ENCODE assay signal across 9 mouse cellular contexts in the genomic region with DNA sequence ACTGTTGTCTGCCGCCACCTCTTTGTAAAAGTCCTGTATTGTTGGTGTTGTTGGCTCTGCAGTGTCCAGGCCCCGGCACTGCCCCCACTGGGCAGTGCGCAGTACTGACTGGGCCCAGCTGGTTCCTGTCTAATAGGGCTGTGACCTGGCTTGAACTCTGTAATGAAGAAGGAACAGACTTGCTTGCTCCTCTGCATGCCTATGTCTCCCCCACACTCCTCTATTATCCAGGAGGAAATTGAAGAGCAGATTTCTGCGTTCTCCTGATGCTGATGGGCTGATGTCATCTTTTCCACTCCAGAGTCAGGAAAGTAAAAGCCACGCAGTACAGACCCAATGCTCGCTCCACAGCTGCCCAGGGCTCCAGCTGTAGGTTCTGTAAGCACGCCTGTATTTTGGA.
A peak's percentile ranks its signal among the peaks of the same experiment; 100 is the strongest.
DNase-seq lines count a peak whose midpoint lies in the region; ATAC-seq and TF ChIP-seq lines count a peak whose summit lies in the region.
"Had no signal": no experiment of that assay in that cellular context is flagged by ENCODE, and none has a peak within 500 bp of the region (broad histone marks: within the 10 kb centered on the region; RNA-seq: fewer than 3 reads in every experiment).

No protein-coding gene starts in this region.

- 45% methylated on average over 7 of the region's 7 CpGs for WGBS in embryonic facial prominence, embryonic 11.5 days
- WGBS in intestine, postnatal 0 days = 51% methylated on average over 7 of the region's 7 CpGs
- WGBS in lung, embryonic 14.5 days = 51% methylated on average over 7 of the region's 7 CpGs
- WGBS in forebrain, embryonic 10.5 days = 65% methylated on average over 7 of the region's 7 CpGs

- peaks cover 5% of the 10 kb centered on the region for H3K4me1 ChIP-seq in embryonic facial prominence, embryonic 11.5 days (ENCODE audit: control insufficient read depth, insufficient read depth, low read length)
- peaks cover 13% of the 10 kb centered on the region for H3K4me1 ChIP-seq in intestine, postnatal 0 days (replicated peaks; ENCODE audit: control insufficient read depth, insufficient read depth, low read length)
- H3K4me1 ChIP-seq in lung, embryonic 14.5 days (ENCODE audit: insufficient read depth) = peaks cover 32% of the 10 kb centered on the region
- H3K4me1 ChIP-seq in forebrain, embryonic 10.5 days = peaks cover 48% of the 10 kb centered on the region

- peak; percentile 58 for DNase-seq in adrenal gland, adult 2 months
- DNase-seq in adrenal gland, adult 18-20 months (ENCODE audit: low spot score in 2 of 2) = no peak
- peak; percentile 52 for DNase-seq in embryonic facial prominence, embryonic 11.5 days (ENCODE audit: low spot score)
- DNase-seq in lung, embryonic 14.5 days = peak; percentile 76
- DNase-seq in forebrain, embryonic 10.5 days (ENCODE audit: extremely low spot score, low spot score) = no peak
- DNase-seq in urinary bladder, postnatal 10 days (ENCODE audit: low spot score) = no peak
- DNase-seq in spleen, postnatal 14 days (ENCODE audit: low spot score in 2 of 2) = no peak

- no peaks in the 10 kb centered on the region for H3K27me3 ChIP-seq in embryonic facial prominence, embryonic 11.5 days (ENCODE audit: control insufficient read depth, insufficient read depth, low read length)
- no peaks in the 10 kb centered on the region for H3K27me3 ChIP-seq in intestine, postnatal 0 days (replicated peaks; ENCODE audit: control insufficient read depth, insufficient read depth, low read length)
- H3K27me3 ChIP-seq in lung, embryonic 14.5 days (ENCODE audit: insufficient read depth, low read length) = no peaks in the 10 kb centered on the region
- H3K27me3 ChIP-seq in forebrain, embryonic 10.5 days (ENCODE audit: poor library complexity, severe bottlenecking) = peaks cover 4% of the 10 kb centered on the region; the same call in 1 of the 2 replicates
- H3K27me3 ChIP-seq: embryonic facial prominence, embryonic 12.5 days had no signal

- H3K4me3 ChIP-seq in embryonic facial prominence, embryonic 11.5 days (ENCODE audit: low read depth, low read length) = no peak overlapping the region
- no peak overlapping the region for H3K4me3 ChIP-seq in intestine, postnatal 0 days (ENCODE audit: low read depth, low read length)
- H3K4me3 ChIP-seq in lung, embryonic 14.5 days (ENCODE audit: low read depth, low read length) = no peak overlapping the region
- no peak overlapping the region for H3K4me3 ChIP-seq in forebrain, embryonic 10.5 days
- H3K4me3 ChIP-seq: embryonic facial prominence, embryonic 12.5 days had no signal

- H3K36me3 ChIP-seq in embryonic facial prominence, embryonic 11.5 days (replicated peaks; ENCODE audit: control insufficient read depth, insufficient read depth, low read depth, low read length) = no peaks in the 10 kb centered on the region
- H3K36me3 ChIP-seq in intestine, postnatal 0 days (ENCODE audit: control insufficient read depth, insufficient read depth) = peaks cover 13% of the 10 kb centered on the region
- peaks cover 48% of the 10 kb centered on the region for H3K36me3 ChIP-seq in lung, embryonic 14.5 days (ENCODE audit: insufficient read depth)
- H3K36me3 ChIP-seq in forebrain, embryonic 10.5 days (replicated peaks) = peaks cover 10% of the 10 kb centered on the region

- peak; percentile 69 for TF ChIP-seq CTCF in intestine, postnatal 0 days (IDR thresholded peaks at IDR 0.05; ENCODE audit: low read depth)
- TF ChIP-seq CTCF in lung, embryonic 14.5 days (IDR thresholded peaks at IDR 0.05; ENCODE audit: low read depth) = peak; percentile 44; the same call in 1 of the 2 replicates

- H3K9me3 ChIP-seq in embryonic facial prominence, embryonic 11.5 days (replicated peaks; ENCODE audit: control insufficient read depth, low read length) = no peaks in the 10 kb centered on the region
- no peaks in the 10 kb centered on the region for H3K9me3 ChIP-seq in intestine, postnatal 0 days (ENCODE audit: control insufficient read depth)
- no peaks in the 10 kb centered on the region for H3K9me3 ChIP-seq in lung, embryonic 14.5 days (ENCODE audit: low read depth, low read length)
- no peaks in the 10 kb centered on the region for H3K9me3 ChIP-seq in forebrain, embryonic 10.5 days
- H3K9me3 ChIP-seq: embryonic facial prominence, embryonic 12.5 days had no signal

- H3K27ac ChIP-seq in embryonic facial prominence, embryonic 11.5 days (replicated peaks; ENCODE audit: low read depth, low read length) = no peak overlapping the region
- no peak overlapping the region for H3K27ac ChIP-seq in intestine, postnatal 0 days (ENCODE audit: low read depth, low read length)
- peak overlapping the region; percentile 69; the same call in 1 of the 2 replicates for H3K27ac ChIP-seq in lung, embryonic 14.5 days (ENCODE audit: low read depth)
- no peak overlapping the region; the same call in 1 of the 2 replicates for H3K27ac ChIP-seq in forebrain, embryonic 10.5 days
- H3K27ac ChIP-seq: embryonic facial prominence, embryonic 12.5 days had no signal

- H3K4me2 ChIP-seq in embryonic facial prominence, embryonic 11.5 days (ENCODE audit: low read depth, low read length) = no peak overlapping the region
- no peak overlapping the region for H3K4me2 ChIP-seq in intestine, postnatal 0 days (replicated peaks; ENCODE audit: low read depth)
- H3K4me2 ChIP-seq in lung, embryonic 14.5 days = no peak overlapping the region
- H3K4me2 ChIP-seq: embryonic facial prominence, embryonic 12.5 days had no signal

- no peak overlapping the region for H3K9ac ChIP-seq in embryonic facial prominence, embryonic 11.5 days (replicated peaks; ENCODE audit: low read length)
- H3K9ac ChIP-seq in intestine, postnatal 0 days (ENCODE audit: low read depth, low read length) = no peak overlapping the region
- H3K9ac ChIP-seq in lung, embryonic 14.5 days = no peak overlapping the region
- H3K9ac ChIP-seq: embryonic facial prominence, embryonic 12.5 days had no signal

- no peak for ATAC-seq in embryonic facial prominence, embryonic 11.5 days (replicated peaks; ENCODE audit: insufficient number of reproducible peaks, low FRiP score, low TSS enrichment, low read depth)
- peak; percentile 62 for ATAC-seq in intestine, postnatal 0 days
- peak; percentile 73 for ATAC-seq in lung, embryonic 14.5 days (ENCODE audit: insufficient read depth)

Comparison
In these comparisons a context has a peak if more than half of its experiments do, and no peak if none do; other contexts are left out.
1. DNase-seq: peak in adrenal gland, adult 2 months (single experiment), embryonic facial prominence, embryonic 11.5 days (single experiment) and lung, embryonic 14.5 days (single experiment); none in adrenal gland, adult 18-20 months (0 of 2), forebrain, embryonic 10.5 days (single experiment), urinary bladder, postnatal 10 days (single experiment) and spleen, postnatal 14 days (0 of 2).